Mouse (Mus musculus) embryonic facial prominence, embryonic 10.5 days (tissue): Measurements from ENCODE around the gene Tap2. TPM values are rescaled to one million over a fixed set of nuclear protein-coding genes. Genes with fewer than 3 reads are reported as not detected.

Experiments used
- DNase-seq: peaks from one replicate; pipeline ENCODE4 v3.0.0-alpha.2; 2017; ENCODE audit warnings: low spot score
- H3K27ac ChIP-seq: fragments of 300-500 bp; sonication (generic); replicated peaks from 2 replicates; pipeline ENCODE4 v1.5.1; 2016; ENCODE audit warnings: mild to moderate bottlenecking
- H3K27me3 ChIP-seq: fragments of 300-500 bp; sonication (generic); replicated peaks from 2 replicates; pipeline ENCODE4 v1.6.1; 2016; ENCODE audit warnings: low read depth, mild to moderate bottlenecking; ENCODE audit not compliant: poor library complexity, severe bottlenecking
- H3K36me3 ChIP-seq: fragments of 300-500 bp; sonication (generic); replicated peaks from 2 replicates; pipeline ENCODE4 v1.6.1; 2016; ENCODE audit warnings: mild to moderate bottlenecking, moderate library complexity
- H3K4me1 ChIP-seq: fragments of 300-500 bp; sonication (generic); 2 replicates; pipeline ENCODE4 v1.6.1; 2016
- H3K4me3 ChIP-seq: fragments of 300-500 bp; sonication (generic); 2 replicates; pipeline ENCODE4 v1.5.1; 2016; ENCODE audit warnings: mild to moderate bottlenecking, moderate library complexity
- H3K9me3 ChIP-seq: fragments of 300-500 bp; sonication (generic); 2 replicates; pipeline ENCODE4 v1.6.1; 2016; ENCODE audit warnings: mild to moderate bottlenecking
- WGBS: fragments of 180-500 bp; shearing (Covaris S2); methylation state at CpG from one replicate; pipeline ENCODE4 v1.1.7; 2016; 5-methylcytosine and 5-hydroxymethylcytosine counted together
- polyA plus RNA-seq: library from polyadenylated mRNA; unstranded; fragments of >200 nt; fragmentation: Nextera tagmentation; extraction: Ambion mirVana; gene quantifications from 2 replicates; pipeline ENCODE4 v1.2.1, GENCODE M21; 2016

Tap2 gene
- polyA plus RNA-seq, 1 experiment from 2014 or later, result 0.56 TPM

GRCm38 (mm10) chr17:34205746-34206176 is 2.4 kb downstream of the Tap2 start:
- Histone ChIP-seq H3K4me1 (peaks cover 9% of the 10 kb centered on the region), H3K9me3 (peaks cover 4% of the 10 kb centered on the region; the same call in 1 of the 2 replicates), H3K27ac (no peak overlapping the region), H3K27me3 (peaks cover 89% of the 10 kb centered on the region), H3K4me3 (no peak overlapping the region), H3K36me3 (no peaks in the 10 kb centered on the region)
- WGBS, result 16% methylated on average over 9 of the region's 9 CpGs
- DNase-seq, result peak; percentile 22

GRCm38 (mm10) chr17:34206731-34207130 is 3.4 kb downstream of the Tap2 start:
- Histone ChIP-seq H3K4me1 (peaks cover 10% of the 10 kb centered on the region), H3K9me3 (peaks cover 4% of the 10 kb centered on the region; the same call in 1 of the 2 replicates), H3K36me3 (no peaks in the 10 kb centered on the region), H3K27ac (no peak overlapping the region), H3K27me3 (peaks cover 89% of the 10 kb centered on the region), H3K4me3 (no peak overlapping the region)
- WGBS, result 91% methylated on average over 5 of the region's 5 CpGs
- no peak for DNase-seq

GRCm38 (mm10) chr17:34207456-34207855 is 4.1 kb downstream of the Tap2 start:
- Histone ChIP-seq H3K9me3 (peaks cover 4% of the 10 kb centered on the region; the same call in 1 of the 2 replicates), H3K4me1 (peaks cover 13% of the 10 kb centered on the region), H3K4me3 (no peak overlapping the region), H3K36me3 (no peaks in the 10 kb centered on the region), H3K27ac (no peak overlapping the region), H3K27me3 (peaks cover 93% of the 10 kb centered on the region)
- WGBS, result 66% methylated on average over 3 of the region's 3 CpGs
- DNase-seq, result no peak

GRCm38 (mm10) chr17:34207866-34208265 is 4.5 kb downstream of the Tap2 start:
- WGBS, result 90% methylated on average over 9 of the region's 9 CpGs
- H3K4me1 ChIP-seq, result peaks cover 13% of the 10 kb centered on the region
- no peak overlapping the region for H3K4me3 ChIP-seq
- H3K27me3 ChIP-seq, result peaks cover 94% of the 10 kb centered on the region
- H3K36me3 ChIP-seq, result no peaks in the 10 kb centered on the region
- H3K9me3 ChIP-seq, result peaks cover 4% of the 10 kb centered on the region; the same call in 1 of the 2 replicates
- no peak for DNase-seq
- no peak overlapping the region for H3K27ac ChIP-seq

- peaks cover 94% of the 10 kb centered on the region for H3K27me3 ChIP-seq
- peaks cover 13% of the 10 kb centered on the region for H3K4me1 ChIP-seq
- no peak overlapping the region for H3K4me3 ChIP-seq
- no peak for DNase-seq
- H3K27ac ChIP-seq, result no peak overlapping the region
- peaks cover 4% of the 10 kb centered on the region; the same call in 1 of the 2 replicates for H3K9me3 ChIP-seq
- no peaks in the 10 kb centered on the region for H3K36me3 ChIP-seq
- WGBS, result 15% methylated on average over 10 of the region's 10 CpGs
Measured at GRCm38 (mm10) chr17:34208421-34208820, 5.1 kb downstream of the Tap2 start.

GRCm38 (mm10) chr17:34209680-34210079 is 6.4 kb downstream of the Tap2 start:
- Histone ChIP-seq H3K4me1 (peaks cover 11% of the 10 kb centered on the region), H3K36me3 (no peaks in the 10 kb centered on the region), H3K27me3 (peaks cover 95% of the 10 kb centered on the region), H3K9me3 (peaks cover 4% of the 10 kb centered on the region; the same call in 1 of the 2 replicates), H3K27ac (no peak overlapping the region), H3K4me3 (no peak overlapping the region)
- WGBS, result 45% methylated on average over 3 of the region's 3 CpGs
- DNase-seq, result no peak

- no peak overlapping the region for H3K27ac ChIP-seq
- no peaks in the 10 kb centered on the region for H3K36me3 ChIP-seq
- 72% methylated on average over 3 of the region's 3 CpGs for WGBS
- DNase-seq, result no peak
- H3K4me3 ChIP-seq, result no peak overlapping the region
- peaks cover 4% of the 10 kb centered on the region for H3K4me1 ChIP-seq
- H3K9me3 ChIP-seq, result peaks cover 4% of the 10 kb centered on the region; the same call in 1 of the 2 replicates
- H3K27me3 ChIP-seq, result peaks cover 95% of the 10 kb centered on the region
Measured at GRCm38 (mm10) chr17:34210599-34210998, 7.3 kb downstream of the Tap2 start.

GRCm38 (mm10) chr17:34211746-34212365 is 8.5 kb downstream of the Tap2 start:
- H3K36me3 ChIP-seq, result no peaks in the 10 kb centered on the region
- peaks cover 4% of the 10 kb centered on the region for H3K4me1 ChIP-seq
- peaks cover 4% of the 10 kb centered on the region; the same call in 1 of the 2 replicates for H3K9me3 ChIP-seq
- no peak overlapping the region for H3K27ac ChIP-seq
- no peak for DNase-seq
- H3K27me3 ChIP-seq, result peaks cover 86% of the 10 kb centered on the region
- 16% methylated on average over 23 of the region's 23 CpGs for WGBS
- H3K4me3 ChIP-seq, result no peak overlapping the region

- peaks cover 8% of the 10 kb centered on the region; the same call in 1 of the 2 replicates for H3K9me3 ChIP-seq
- DNase-seq, result no peak
- WGBS, result 53% methylated on average over 21 of the region's 21 CpGs
- peaks cover 4% of the 10 kb centered on the region for H3K4me1 ChIP-seq
- peak overlapping the region; percentile 23; the same call in 1 of the 2 replicates for H3K4me3 ChIP-seq
- H3K27ac ChIP-seq, result no peak overlapping the region
- H3K27me3 ChIP-seq, result peaks cover 69% of the 10 kb centered on the region
- H3K36me3 ChIP-seq, result no peaks in the 10 kb centered on the region
Measured at GRCm38 (mm10) chr17:34213936-34214335, 10.6 kb downstream of the Tap2 start.

GRCm38 (mm10) chr17:34215176-34215575 is 11.8 kb downstream of the Tap2 start:
- Histone ChIP-seq H3K4me3 (no peak overlapping the region), H3K27me3 (peaks cover 58% of the 10 kb centered on the region), H3K36me3 (no peaks in the 10 kb centered on the region), H3K9me3 (peaks cover 6% of the 10 kb centered on the region; the same call in 1 of the 2 replicates), H3K4me1 (peaks cover 4% of the 10 kb centered on the region), H3K27ac (no peak overlapping the region)
- 84% methylated on average over 12 of the region's 12 CpGs for WGBS
- no peak for DNase-seq

- 91% methylated on average over 8 of the region's 8 CpGs for WGBS
- Histone ChIP-seq H3K27me3 (peaks cover 36% of the 10 kb centered on the region), H3K4me3 (no peak overlapping the region), H3K9me3 (peaks cover 6% of the 10 kb centered on the region; the same call in 1 of the 2 replicates), H3K27ac (no peak overlapping the region), H3K36me3 (no peaks in the 10 kb centered on the region), H3K4me1 (no peaks in the 10 kb centered on the region)
- no peak for DNase-seq
Measured at GRCm38 (mm10) chr17:34217216-34217928, 14.0 kb downstream of the Tap2 start.

- H3K27ac ChIP-seq, result no peak overlapping the region
- 90% methylated on average over 5 of the region's 5 CpGs for WGBS
- H3K36me3 ChIP-seq, result no peaks in the 10 kb centered on the region
- DNase-seq, result no peak
- H3K27me3 ChIP-seq, result peaks cover 30% of the 10 kb centered on the region
- no peaks in the 10 kb centered on the region for H3K4me1 ChIP-seq
- no peak overlapping the region for H3K4me3 ChIP-seq
- H3K9me3 ChIP-seq, result peaks cover 6% of the 10 kb centered on the region; the same call in 1 of the 2 replicates
Measured at GRCm38 (mm10) chr17:34217986-34218385, 14.7 kb downstream of the Tap2 start.
